Mouse (Mus musculus) 3T3-L1 (cell line): Measurements from ENCODE around the gene Lrpap1.

Experiments
- DNase-seq: peaks from one replicate; pipeline ENCODE4 v3.0.0-alpha.2; 2015; ENCODE audit warnings: low read depth, low spot score

Gene Lrpap1

GRCm38 (mm10) chr5:35058216-35058615 lies 47.4 kb downstream of the Lrpap1 start:
- DNase-seq = peak; percentile 32

- no peak for DNase-seq
These were observed 48.0 kb downstream of the Lrpap1 start for GRCm38 (mm10) chr5:35057582-35057981.

DNA sequence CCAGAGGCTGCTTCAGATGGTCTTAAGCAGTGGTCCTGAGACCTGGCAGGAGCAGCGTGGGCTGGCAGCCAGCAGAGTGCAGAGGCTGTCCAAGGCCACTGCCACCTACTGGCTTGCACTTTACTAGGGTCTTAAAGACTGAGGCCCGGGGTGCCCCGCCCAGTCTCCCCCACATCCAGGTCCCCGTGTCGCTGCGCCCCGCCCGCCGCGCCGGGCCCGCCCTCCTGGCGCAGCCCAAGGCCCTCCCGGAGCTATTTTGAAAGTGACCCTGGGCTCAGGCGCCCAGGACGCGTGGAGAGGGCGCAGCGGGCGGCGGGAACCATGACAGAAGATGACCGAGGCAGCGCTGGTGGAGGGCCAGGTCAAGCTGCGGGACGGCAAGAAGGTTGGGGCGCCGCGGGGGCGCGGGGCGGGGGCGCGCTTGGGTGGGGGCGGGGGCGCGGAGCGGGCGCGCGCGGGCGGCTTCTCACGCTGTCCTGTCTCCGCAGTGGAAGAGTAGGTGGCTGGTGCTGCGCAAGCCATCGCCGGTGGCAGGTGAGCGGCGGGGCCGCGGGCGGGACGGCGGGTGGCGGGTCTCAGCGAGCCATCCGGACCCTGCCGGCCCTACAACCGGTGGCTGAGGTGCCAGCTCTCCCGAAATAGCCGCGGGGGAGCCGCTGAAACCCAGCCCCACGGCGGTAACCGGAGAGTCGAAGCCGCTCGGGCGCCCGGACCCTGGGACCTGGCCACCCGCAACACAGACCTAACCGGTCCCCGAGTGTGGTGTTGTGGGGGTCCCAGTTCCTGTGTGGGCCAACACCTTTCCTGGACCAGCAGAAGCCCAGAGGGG lies 48.7 kb downstream of the Lrpap1 start, which contains the start of gene Dok7:
Gene Dok7 (plus strand): TSS at position 163 of the 829 bp plus-strand sequence.
- DNase-seq = no peak

GRCm38 (mm10) chr5:35055076-35055475 lies 50.5 kb downstream of the Lrpap1 start:
- peak; percentile 54 for DNase-seq

DNA sequence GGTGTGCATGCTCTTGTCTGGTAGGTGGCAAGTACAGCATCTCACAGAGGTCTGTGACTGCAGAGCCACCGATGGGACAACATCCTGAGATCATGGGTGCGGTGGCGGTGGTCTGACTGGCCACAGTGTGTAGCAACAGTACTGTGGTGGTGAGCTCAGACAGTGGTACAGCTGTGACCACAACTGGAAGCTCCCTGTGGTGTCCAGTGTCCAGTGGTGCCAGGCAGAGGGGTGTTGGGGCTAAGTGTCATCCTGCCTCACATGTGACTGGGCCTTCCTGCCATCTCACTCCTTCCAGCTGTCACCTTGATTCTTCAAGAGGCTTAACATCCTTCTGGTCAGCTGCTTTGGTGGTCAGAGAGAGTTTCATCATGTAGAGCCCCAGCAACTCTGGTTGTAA lies 50.9 kb downstream of the Lrpap1 start:
- no peak for DNase-seq

DNA sequence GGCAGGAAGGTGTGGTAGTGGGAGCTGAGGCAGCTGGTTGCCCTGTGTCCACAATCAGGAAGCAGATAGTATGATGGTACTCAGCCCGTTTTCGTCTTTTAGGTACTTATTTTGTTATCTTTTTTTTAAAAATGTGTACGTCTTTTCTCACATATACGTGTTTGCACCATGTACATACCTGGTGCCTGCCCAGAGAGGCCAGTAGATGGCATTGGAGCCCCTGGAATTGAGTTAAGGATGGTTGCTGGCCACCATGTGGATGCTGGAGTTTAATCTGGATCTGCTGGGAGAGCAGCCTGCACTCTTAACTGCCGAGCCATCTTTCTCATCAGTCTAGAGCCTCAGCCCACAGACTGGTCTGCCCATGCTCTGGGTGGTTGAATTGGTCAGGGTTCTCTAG lies 55.0 kb downstream of the Lrpap1 start:
- peak; percentile 33 for DNase-seq

DNA sequence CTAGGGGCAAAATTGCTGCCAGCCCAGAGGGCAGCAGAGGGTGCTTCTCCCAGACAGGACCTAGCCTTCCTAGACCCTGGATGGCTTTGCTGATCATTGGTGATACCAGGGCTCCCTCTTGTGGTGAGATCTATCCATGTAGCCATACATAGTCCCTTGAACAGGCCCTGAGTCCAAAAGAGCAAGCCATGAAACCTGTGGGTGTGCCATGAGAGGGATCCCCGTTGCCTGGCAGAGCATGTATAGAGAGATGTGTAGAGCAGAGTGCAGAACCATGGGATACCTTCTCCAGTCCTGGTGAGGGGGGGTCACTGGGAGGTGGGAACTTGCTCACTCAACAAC lies 62.5 kb downstream of the Lrpap1 start:
- peak; percentile 96 for DNase-seq

- DNase-seq = no peak
These were observed 63.0 kb downstream of the Lrpap1 start for GRCm38 (mm10) chr5:35042431-35043109.
